Mouse (Mus musculus) embryonic stem cell, embryonic (primary cell): ENCODE results near the gene Lsr.
"Not testable (repeated sequence)": the region's sequence is repeated elsewhere in the genome, so short reads cannot be mapped to it uniquely, and the experiment has no call there.

Experiments used
- CTCF ChIA-PET, 4 experiments: fragments of 300-600 bp in 2 of 4; fragments of 350-600 bp in 2 of 4; sonication (Branson Sonifier 250); formaldehyde crosslinking; loops; one replicate each; lab custom pipeline; 2022; ENCODE audit warnings: inconsistent platforms in 2 of 4; lab: Charles Lee
- POLR2A ChIA-PET, 4 experiments: fragments of 300-600 bp in 2 of 4; fragments of 350-600 bp in 2 of 4; sonication (Branson Sonifier 250); formaldehyde crosslinking; loops; one replicate each; lab custom pipeline; 2022; ENCODE audit warnings: antibody characterized with exemption in 4 of 4, inconsistent platforms in 1 of 4; lab: Charles Lee

The Lsr gene

GRCm38 (mm10) chr7:30954971-30955520, 18.2 kb downstream of the Lsr start:
- ChIA-PET CTCF (interaction anchor here (0.6 to 3.7 kb wide), 21 partner anchors 10 to 521 kb away, joined by 3 to 21 read pairs (median 4); partner anchors contain the start of genes Fam187b (in 2 of the 4), Lsr (in 2 of the 4), Ffar1 (in 1 of the 4) and Hamp (in 1 of the 4)), POLR2A (interaction anchor here in 3 of 4 experiments (0.6 to 6.0 kb wide), 26 partner anchors 9 to 284 kb away, joined by 3 to 30 read pairs (median 4); partner anchors contain the start of genes Fam187b (in 3 of the 3), Lsr (in 3 of the 3) and Pmis2 (in 2 of the 3))

GRCm38 (mm10) chr7:30954036-30954435, 19.2 kb downstream of the Lsr start:
- ChIA-PET POLR2A (interaction anchor here in 3 of 4 experiments (0.7 to 6.0 kb wide), 16 partner anchors 8 to 283 kb away, joined by 3 to 30 read pairs (median 4); partner anchors contain the start of genes Fam187b (in 3 of the 3), Lsr (in 3 of the 3), Hamp (in 1 of the 3) and Pmis2 (in 1 of the 3)), CTCF (interaction anchor here in 3 of 4 experiments (0.6 to 3.7 kb wide), 12 partner anchors 11 to 337 kb away, joined by 3 to 21 read pairs (median 6); partner anchors contain the start of genes Fam187b (in 2 of the 3), Lsr (in 2 of the 3) and Hamp (in 1 of the 3))

GRCm38 (mm10) chr7:30953459-30953858, 19.8 kb downstream of the Lsr start:
- ChIA-PET CTCF (interaction anchor here in 2 of 4 experiments (0.8 to 1.1 kb wide), 3 partner anchors 81 to 143 kb away, joined by 3 read pairs; no protein-coding TSS in a partner anchor), POLR2A (interaction anchor here in 2 of 4 experiments (0.6 to 6.0 kb wide), 9 partner anchors 9 to 206 kb away, joined by 3 to 30 read pairs (median 3); partner anchors contain the start of genes Fam187b (in 1 of the 2), Hamp (in 1 of the 2) and Lsr (in 1 of the 2))

GRCm38 (mm10) chr7:30952441-30953265, 20.6 kb downstream of the Lsr start:
- CTCF ChIA-PET, result interaction anchor here in 2 of 4 experiments (0.8 to 1.6 kb wide), 4 partner anchors 22 to 142 kb away, joined by 3 to 5 read pairs (median 3); no protein-coding TSS in a partner anchor
- POLR2A ChIA-PET, result interaction anchor here in 2 of 4 experiments (0.6 to 6.0 kb wide), 9 partner anchors 8 to 205 kb away, joined by 3 to 30 read pairs (median 3); partner anchors contain the start of genes Fam187b (in 1 of the 2) and Lsr (in 1 of the 2)

- CTCF ChIA-PET, result not testable (repeated sequence)
- POLR2A ChIA-PET, result interaction anchor here in 2 of 4 experiments (0.7 to 1.3 kb wide), 2 partner anchors 10 to 77 kb away, joined by 3 read pairs; no protein-coding TSS in a partner anchor
These were observed 23.4 kb downstream of the Lsr start for GRCm38 (mm10) chr7:30949902-30950301.

GRCm38 (mm10) chr7:30945876-30946275, 27.4 kb downstream of the Lsr start:
- CTCF ChIA-PET, result no interaction called here
- POLR2A ChIA-PET, result interaction anchor here in 1 of 4 experiments (1.0 to 1.8 kb wide), 2 partner anchors 9 to 11 kb away, joined by 6 to 14 read pairs; partner anchors contain the start of gene Usf2

- CTCF ChIA-PET, result not testable (repeated sequence)
These were observed 27.8 kb downstream of the Lsr start for GRCm38 (mm10) chr7:30945466-30945865.

GRCm38 (mm10) chr7:30944706-30945105, 28.6 kb downstream of the Lsr start:
- CTCF ChIA-PET, result not testable (repeated sequence)
- POLR2A ChIA-PET, result interaction anchor here in 2 of 4 experiments (1.0 to 1.8 kb wide), 4 partner anchors 9 to 12 kb away, joined by 3 to 14 read pairs (median 5); partner anchors contain the start of gene Usf2 (in 2 of the 2)

More at GRCm38 (mm10) chr7:30945466-30945865, 27.8 kb downstream of the Lsr start:
- POLR2A ChIA-PET, result interaction anchor here in 1 of 4 experiments (1.0 to 1.8 kb wide), 2 partner anchors 10 to 11 kb away, joined by 6 to 14 read pairs; partner anchors contain the start of gene Usf2

GRCm38 (mm10) chr7:30943909-30944635, 29.2 kb downstream of the Lsr start, which contains the start of gene Hamp:
Hamp (minus strand) TSS chr7:30944032.
- ChIA-PET POLR2A (interaction anchor here in 2 of 4 experiments (1.0 to 1.5 kb wide), 2 partner anchors 10 to 12 kb away, joined by 3 to 4 read pairs; partner anchors contain the start of gene Usf2 (in 1 of the 2)), CTCF (interaction anchor here in 1 of 4 experiments (1.3 kb wide), 1 partner anchor 10 kb away, joined by 3 read pairs; no protein-coding TSS in a partner anchor)

GRCm38 (mm10) chr7:30942365-30942764, 30.9 kb downstream of the Lsr start:
- POLR2A ChIA-PET, CTCF ChIA-PET: not testable (repeated sequence)

GRCm38 (mm10) chr7:30940070-30940469, 33.2 kb downstream of the Lsr start:
- POLR2A ChIA-PET, CTCF ChIA-PET: not testable (repeated sequence)

- POLR2A ChIA-PET, result interaction anchor here in 1 of 4 experiments (0.9 kb wide), 1 partner anchor 30 kb away, joined by 3 read pairs; no protein-coding TSS in a partner anchor
- CTCF ChIA-PET, result interaction anchor here in 1 of 4 experiments (0.6 kb wide), 1 partner anchor 221 kb away, joined by 3 read pairs; no protein-coding TSS in a partner anchor
These were observed 37.7 kb downstream of the Lsr start for GRCm38 (mm10) chr7:30935422-30936099.

- CTCF ChIA-PET, POLR2A ChIA-PET: not testable (repeated sequence)
These were observed 48.7 kb downstream of the Lsr start, which contains the start of gene Hamp2 for GRCm38 (mm10) chr7:30924581-30924980. Hamp2 (minus strand) TSS chr7:30924681.

- ChIA-PET CTCF (no interaction called here), POLR2A (no interaction called here)
These were observed 49.2 kb downstream of the Lsr start for GRCm38 (mm10) chr7:30924071-30924470.

GRCm38 (mm10) chr7:30922490-30922889, 50.8 kb downstream of the Lsr start:
- POLR2A ChIA-PET, CTCF ChIA-PET: not testable (repeated sequence)

- CTCF ChIA-PET, result interaction anchor here in 2 of 4 experiments (0.5 to 0.8 kb wide), 2 partner anchors 60 to 109 kb away, joined by 3 to 4 read pairs; no protein-coding TSS in a partner anchor
- POLR2A ChIA-PET, result interaction anchor here in 3 of 4 experiments (0.5 to 1.0 kb wide), 3 partner anchors 36 to 37 kb away, joined by 3 read pairs; partner anchors contain the start of gene Usf2 (in 2 of the 3)
These were observed 53.0 kb downstream of the Lsr start for GRCm38 (mm10) chr7:30920217-30920616.
